Mouse (Mus musculus): Measurements from ENCODE around the gene Syna.

DNA sequence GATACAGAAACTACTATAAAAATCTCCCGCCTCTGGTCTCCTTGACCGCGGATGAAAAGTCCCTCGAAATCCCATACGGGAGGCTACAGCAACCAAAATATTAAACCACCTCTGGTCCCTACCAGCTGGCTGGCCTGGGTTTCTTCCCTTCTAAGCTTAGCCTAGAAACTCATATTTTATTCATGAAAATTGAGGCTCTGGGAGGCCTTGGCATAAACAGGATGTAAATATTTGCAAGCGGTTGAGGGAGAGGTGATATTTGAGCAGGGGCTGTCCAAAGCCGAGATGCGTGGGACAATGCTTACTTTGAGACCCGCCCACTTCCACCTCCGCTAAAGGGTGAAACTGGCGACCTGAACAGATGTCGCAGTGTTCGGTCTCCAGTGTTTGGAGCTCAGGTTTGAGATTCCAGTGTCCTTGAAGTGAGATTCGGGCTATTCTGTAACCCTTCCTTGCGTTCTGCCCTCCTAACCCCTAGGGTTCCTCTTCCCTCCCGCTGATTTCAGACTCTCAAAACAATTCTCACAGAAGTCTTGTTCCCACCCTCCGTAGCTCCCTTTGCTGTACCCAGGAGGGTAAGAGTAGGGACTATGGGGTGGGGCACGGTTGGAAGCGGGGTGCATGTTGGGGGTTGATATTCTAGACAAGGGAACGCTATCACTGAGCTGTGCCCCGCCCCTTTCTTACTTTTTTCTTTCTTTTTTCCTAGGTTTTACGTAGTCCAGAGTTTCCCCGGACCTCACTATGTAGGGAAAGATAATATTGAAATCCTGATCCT is 11.9 kb upstream of the Syna start:
- TF ChIP-seq GATA1 (IDR thresholded peaks at IDR 0.05; ENCODE audit: low read length) (no peak), TAL1 (IDR thresholded peaks at IDR 0.05; ENCODE audit: low read length) (no peak)

Measured in erythroblast, embryonic 14.5 days (primary cell).